Mouse (Mus musculus) embryonic facial prominence, embryonic 14.5 days (tissue): ENCODE results near the gene Dock9. TPM values are rescaled to one million over a fixed set of nuclear protein-coding genes. Genes with fewer than 3 reads are reported as not detected.

Source experiments
- ATAC-seq: fragments of 200-750 bp; cut with Nextera tagmentation; 2 replicates; pipeline ENCODE4 v1.8.0; 2017; ENCODE audit warnings: low read depth, moderate number of reproducible peaks, moderate TSS enrichment
- DNase-seq: peaks from one replicate; pipeline ENCODE4 v3.0.0-alpha.2; 2015; ENCODE audit warnings: low spot score
- H3K27ac ChIP-seq: fragments of 300-500 bp; sonication (generic); replicated peaks from 2 replicates; pipeline ENCODE4 v1.5.1; 2014; ENCODE audit warnings: low read depth, mild to moderate bottlenecking, low read length, moderate library complexity
- H3K27me3 ChIP-seq: fragments of 300-500 bp; sonication (generic); replicated peaks from 2 replicates; pipeline ENCODE4 v1.6.1; 2014; ENCODE audit warnings: low read length; ENCODE audit not compliant: control insufficient read depth, insufficient read depth
- H3K36me3 ChIP-seq: fragments of 300-500 bp; sonication (generic); 2 replicates; pipeline ENCODE4 v1.6.1; 2014; ENCODE audit warnings: low read length, mixed read lengths; ENCODE audit not compliant: control insufficient read depth, insufficient read depth
- H3K4me1 ChIP-seq: fragments of 300-500 bp; sonication (generic); 2 replicates; pipeline ENCODE4 v1.6.1; 2014; ENCODE audit warnings: antibody characterized with exemption, low read length; ENCODE audit not compliant: control insufficient read depth, insufficient read depth
- H3K4me2 ChIP-seq: fragments of 300-500 bp; sonication (generic); 2 replicates; pipeline ENCODE4 v1.6.1; 2014; ENCODE audit warnings: low read depth, mild to moderate bottlenecking, low read length, moderate library complexity, mixed read lengths
- H3K4me3 ChIP-seq: fragments of 300-500 bp; sonication (generic); 2 replicates; pipeline ENCODE4 v1.5.1; 2014; ENCODE audit warnings: low read depth, mild to moderate bottlenecking, low read length
- H3K9ac ChIP-seq: fragments of 300-500 bp; sonication (generic); 2 replicates; pipeline ENCODE4 v1.6.1; 2014; ENCODE audit warnings: low read depth, mild to moderate bottlenecking, low read length, moderate library complexity, mixed read lengths
- H3K9me3 ChIP-seq: fragments of 300-500 bp; sonication (generic); 2 replicates; pipeline ENCODE4 v1.6.1; 2016; ENCODE audit warnings: low read length; ENCODE audit not compliant: control insufficient read depth
- whole genome bisulfite sequencing: fragments of 180-500 bp; shearing (Covaris S2); extraction: QIAGEN DNeasy Blood & Tissue Kit; methylation state at CpG from one replicate; pipeline ENCODE4 v1.1.7; 2014; 5-methylcytosine and 5-hydroxymethylcytosine counted together
- polyA plus RNA-seq: library from polyadenylated mRNA; unstranded; fragments of >200 nt; fragmentation: Nextera tagmentation; extraction: Ambion mirVana; gene quantifications from 2 replicates; pipeline ENCODE4 v1.2.1, GENCODE M21; 2014

The Dock9 gene
- polyA plus RNA-seq, 1 experiment from 2014 or later = 14.0 TPM

GRCm38 (mm10) chr14:121620567-121620966, 177.1 kb downstream of the Dock9 start:
- ATAC-seq (peak; percentile 53; the same call in 1 of the 2 replicates), DNase-seq (no peak)
- Histone ChIP-seq H3K27me3 (no peaks in the 10 kb centered on the region), H3K4me3 (no peak overlapping the region), H3K36me3 (no peaks in the 10 kb centered on the region; the same call in 1 of the 2 replicates), H3K27ac (no peak overlapping the region), H3K4me2 (no peak overlapping the region), H3K4me1 (no peaks in the 10 kb centered on the region), H3K9ac (no peak overlapping the region), H3K9me3 (no peaks in the 10 kb centered on the region)
- 74% methylated on average over 3 of the region's 3 CpGs for WGBS

DNA sequence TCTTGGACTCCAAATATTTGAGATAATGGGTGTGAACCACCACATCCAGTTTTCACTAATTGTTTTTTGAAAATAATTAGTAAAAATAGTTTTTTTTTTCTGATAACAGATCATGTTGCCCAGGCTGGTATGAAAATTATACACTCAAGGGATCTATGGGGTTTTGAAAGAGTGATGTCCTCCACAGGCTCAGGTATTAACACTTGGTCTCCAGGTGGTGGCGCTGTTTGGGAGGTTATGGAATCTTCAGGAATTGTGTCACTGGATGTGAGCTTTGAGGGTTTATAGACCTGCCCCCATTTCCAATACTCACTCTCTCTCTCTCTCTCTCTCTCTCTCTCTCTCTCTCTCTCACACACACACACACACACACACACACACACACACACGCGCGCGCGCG, 177.5 kb downstream of the Dock9 start:
- Histone ChIP-seq H3K9ac (no peak overlapping the region), H3K4me2 (no peak overlapping the region)

DNA sequence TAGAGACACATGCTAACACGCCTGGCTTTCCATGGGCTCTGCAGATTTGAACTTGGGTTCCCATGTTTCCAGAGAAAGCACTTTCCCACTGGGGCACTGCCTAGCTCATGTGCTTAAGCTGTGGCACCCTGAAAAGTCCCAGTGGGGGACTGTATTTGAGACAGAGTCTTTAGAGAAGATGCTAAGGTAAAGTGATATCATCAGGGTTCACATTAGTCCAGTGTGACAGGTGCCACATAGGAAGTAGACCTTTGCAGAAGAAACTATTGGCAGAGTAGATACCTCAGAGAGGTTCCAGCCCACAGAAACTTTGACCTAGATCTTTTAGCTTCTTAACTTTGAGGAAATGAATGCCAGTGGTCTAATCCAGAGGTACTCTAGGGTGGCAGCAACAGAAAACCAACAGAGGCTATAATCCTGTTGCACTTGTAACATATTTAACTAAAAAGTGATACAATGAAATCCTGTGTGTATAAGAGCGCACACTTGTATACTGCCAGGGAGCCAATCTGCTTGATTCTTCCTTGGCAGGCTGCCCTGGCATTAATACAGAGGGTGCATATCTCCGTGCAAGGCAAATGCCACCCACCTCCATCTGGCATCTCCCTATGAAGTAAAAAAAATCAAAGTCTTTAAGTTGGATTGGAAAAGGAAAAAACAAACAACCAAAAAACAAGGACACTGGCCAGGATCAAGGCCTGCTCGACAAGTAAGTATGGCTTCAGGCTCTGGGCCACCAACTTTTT, 179.8 kb downstream of the Dock9 start:
- no peak for DNase-seq
- Histone ChIP-seq H3K9me3 (no peaks in the 10 kb centered on the region), H3K4me3 (no peak overlapping the region), H3K4me1 (no peaks in the 10 kb centered on the region), H3K36me3 (no peaks in the 10 kb centered on the region; the same call in 1 of the 2 replicates), H3K27me3 (no peaks in the 10 kb centered on the region), H3K27ac (no peak overlapping the region), H3K9ac (no peak overlapping the region), H3K4me2 (no peak overlapping the region)
- WGBS = 77% methylated on average over 4 of the region's 4 CpGs
- ATAC-seq = no peak

More for the DNA sequence above, 177.5 kb downstream of the Dock9 start:
- Histone ChIP-seq H3K4me1 (no peaks in the 10 kb centered on the region), H3K9me3 (no peaks in the 10 kb centered on the region), H3K36me3 (no peaks in the 10 kb centered on the region; the same call in 1 of the 2 replicates), H3K27me3 (no peaks in the 10 kb centered on the region), H3K27ac (no peak overlapping the region), H3K4me3 (no peak overlapping the region)
- no peak for ATAC-seq
- WGBS = 98% methylated on average over 7 of the region's 7 CpGs
- no peak for DNase-seq

DNA sequence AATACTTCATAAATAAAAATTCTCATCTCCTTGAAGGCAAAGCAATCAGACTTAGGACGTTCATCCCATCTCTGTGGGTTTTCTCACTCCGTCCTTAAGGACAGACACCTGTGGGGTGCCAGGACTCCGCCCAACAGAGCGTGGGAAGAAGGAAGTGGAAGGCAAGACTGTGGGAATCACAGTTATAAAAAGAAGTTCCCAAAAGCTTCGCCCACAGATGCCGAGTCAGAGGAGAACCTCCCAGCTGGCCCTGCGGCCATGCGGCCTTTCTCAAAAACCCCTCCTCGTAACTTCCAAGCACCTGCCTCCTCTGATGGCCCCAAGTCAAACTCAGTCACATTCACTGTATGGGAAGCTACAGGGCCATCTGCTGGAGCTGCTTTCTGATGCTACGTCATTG, 182.2 kb downstream of the Dock9 start:
- DNase-seq (no peak), ATAC-seq (no peak)
- whole genome bisulfite sequencing = 84% methylated on average over 10 of the region's 10 CpGs
- Histone ChIP-seq H3K9me3 (no peaks in the 10 kb centered on the region), H3K27ac (no peak overlapping the region), H3K4me3 (no peak overlapping the region), H3K4me1 (no peaks in the 10 kb centered on the region), H3K27me3 (no peaks in the 10 kb centered on the region), H3K9ac (no peak overlapping the region), H3K4me2 (no peak overlapping the region), H3K36me3 (no peaks in the 10 kb centered on the region; the same call in 1 of the 2 replicates)

DNA sequence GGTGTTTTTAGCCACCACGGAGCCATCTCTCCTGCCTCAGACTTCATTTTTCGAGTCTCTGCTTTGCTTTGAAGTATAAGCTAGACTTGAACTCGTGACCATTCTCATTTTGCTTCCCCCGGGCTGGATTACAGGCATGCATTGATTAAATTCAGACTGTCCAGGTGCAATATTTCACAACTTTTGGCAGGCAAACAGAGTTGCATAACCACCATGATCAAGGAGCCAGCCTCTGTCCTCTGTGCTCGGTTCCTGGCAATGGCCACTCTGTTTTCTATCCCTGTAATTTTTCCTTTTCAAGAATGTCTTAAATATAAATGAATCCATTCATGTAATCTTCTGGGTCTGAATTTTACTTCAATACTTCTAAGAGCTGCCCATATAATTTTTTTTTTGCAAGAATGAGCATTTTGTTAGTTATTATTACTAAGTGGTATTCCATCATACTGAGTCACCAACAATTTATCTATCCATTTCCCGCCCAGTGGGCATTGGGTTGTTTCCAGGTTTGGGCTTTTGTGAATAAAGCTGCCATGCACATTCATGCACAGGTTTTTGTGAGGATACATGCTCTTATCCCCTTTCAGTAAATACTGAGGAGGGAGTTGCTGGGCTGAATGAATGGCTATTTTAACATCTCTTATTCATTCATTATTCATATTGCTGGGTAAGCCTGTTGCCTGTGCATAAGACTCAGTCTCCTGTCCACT, 183.0 kb downstream of the Dock9 start:
- 77% methylated on average over 6 of the region's 6 CpGs for WGBS
- Histone ChIP-seq H3K27me3 (no peaks in the 10 kb centered on the region), H3K27ac (no peak overlapping the region), H3K4me1 (no peaks in the 10 kb centered on the region), H3K36me3 (no peaks in the 10 kb centered on the region; the same call in 1 of the 2 replicates), H3K9me3 (no peaks in the 10 kb centered on the region), H3K9ac (no peak overlapping the region), H3K4me3 (no peak overlapping the region), H3K4me2 (no peak overlapping the region)
- no peak for ATAC-seq
- DNase-seq = no peak

- DNase-seq (no peak), ATAC-seq (no peak)
- H3K4me3 ChIP-seq = no peak overlapping the region
- H3K27ac ChIP-seq = no peak overlapping the region
- H3K27me3 ChIP-seq = no peaks in the 10 kb centered on the region
- WGBS = 83% methylated on average over 3 of the region's 3 CpGs
- no peaks in the 10 kb centered on the region for H3K36me3 ChIP-seq
- no peak overlapping the region for H3K4me2 ChIP-seq
- no peak overlapping the region for H3K9ac ChIP-seq
- H3K9me3 ChIP-seq = no peaks in the 10 kb centered on the region
- H3K4me1 ChIP-seq = no peaks in the 10 kb centered on the region
Observed at GRCm38 (mm10) chr14:121613490-121613889, 184.1 kb downstream of the Dock9 start.

DNA sequence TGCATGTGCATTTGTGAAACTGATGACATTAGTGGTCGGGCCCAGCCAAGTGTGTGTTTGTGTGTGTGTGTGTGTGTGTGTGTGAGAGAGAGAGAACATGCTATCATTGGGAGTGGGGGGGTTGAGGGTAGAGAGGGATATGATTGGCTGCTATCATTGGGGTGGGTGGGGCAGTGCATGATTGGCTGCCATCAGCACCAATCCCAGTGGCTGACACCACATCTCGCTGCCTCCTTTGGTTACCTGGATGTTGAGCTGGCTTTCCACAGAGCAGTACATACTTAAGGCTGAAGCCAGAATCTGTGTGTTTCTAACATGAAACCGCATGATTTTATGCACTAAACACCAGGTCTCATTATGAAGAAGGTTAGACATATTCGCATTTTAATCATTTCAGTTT, 184.7 kb downstream of the Dock9 start:
- Histone ChIP-seq H3K9me3 (no peaks in the 10 kb centered on the region), H3K36me3 (no peaks in the 10 kb centered on the region), H3K4me1 (no peaks in the 10 kb centered on the region), H3K27me3 (no peaks in the 10 kb centered on the region), H3K4me3 (no peak overlapping the region), H3K9ac (no peak overlapping the region), H3K4me2 (no peak overlapping the region), H3K27ac (no peak overlapping the region)
- 88% methylated on average over 4 of the region's 4 CpGs for WGBS
- DNase-seq = no peak
- ATAC-seq = no peak

GRCm38 (mm10) chr14:121611533-121611932, 186.1 kb downstream of the Dock9 start:
- Histone ChIP-seq H3K36me3 (no peaks in the 10 kb centered on the region), H3K9me3 (no peaks in the 10 kb centered on the region), H3K4me1 (no peaks in the 10 kb centered on the region), H3K27ac (no peak overlapping the region), H3K4me3 (no peak overlapping the region), H3K4me2 (no peak overlapping the region), H3K9ac (no peak overlapping the region), H3K27me3 (no peaks in the 10 kb centered on the region)
- ATAC-seq = no peak
- DNase-seq = no peak
- 67% methylated on average over 4 of the region's 4 CpGs for WGBS
